Mouse (Mus musculus) sigmoid colon, adult 10 weeks (tissue): Measurements from ENCODE around the gene Gdi2. TPM values are rescaled to one million over a fixed set of nuclear protein-coding genes. Genes with fewer than 3 reads are reported as not detected.

ENCODE experiments used
- polyA plus RNA-seq: library from polyadenylated mRNA; stranded (reverse); fragments of 350-450 nt; fragmentation: Illumina TruSeq; extraction: RNeasy Lipid Tissue Mini Kit (QIAGEN cat#74804); gene quantifications from one replicate; pipeline ENCODE4 v1.2.3, GENCODE M21; 2014; ENCODE audit warnings: low read depth, low replicate concordance

The Gdi2 gene
- 1,439 TPM for polyA plus RNA-seq

DNA sequence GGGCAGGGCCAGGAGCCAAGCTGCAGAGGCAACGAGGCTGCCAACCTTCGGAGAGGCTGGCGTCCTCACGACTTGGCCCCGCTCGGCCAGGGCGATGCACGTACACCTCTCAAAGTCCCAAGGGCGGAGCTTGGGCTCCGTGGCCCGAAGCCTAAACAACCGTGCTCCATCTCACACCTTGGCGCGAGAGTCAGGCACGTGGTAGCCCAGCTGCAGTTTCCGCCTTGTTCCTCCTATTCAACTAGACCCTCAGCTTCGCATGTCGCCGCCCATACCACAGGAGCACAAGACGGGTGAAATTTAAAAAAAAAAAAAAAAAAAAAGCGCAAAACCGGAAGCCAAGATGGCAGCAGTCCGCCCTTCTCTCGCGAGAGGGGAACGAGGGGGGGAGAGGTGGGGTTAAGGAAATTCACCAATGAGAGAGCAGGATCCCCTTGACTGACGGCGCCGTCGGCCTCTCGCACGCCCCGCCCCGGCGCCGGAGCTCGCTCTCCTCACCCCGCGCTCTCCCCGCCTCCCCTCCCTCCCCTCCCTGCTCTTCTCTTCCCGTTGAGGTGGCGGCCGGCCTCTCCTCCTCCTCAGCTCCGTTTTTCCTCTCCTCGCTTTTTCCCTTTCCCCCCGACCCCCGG lies at the start of gene Gdi2:
TSS of gene Gdi2 (plus strand) at position 470 of the 629 bp plus-strand sequence.

GRCm38 (mm10) chr13:3610795-3611438 lies 73.1 kb downstream of the Gdi2 start, which contains the start of gene Fam208b:
Gene Fam208b, minus strand, starts transcription at chr13:3611108.

Other genes with a start within 250 kb of the Gdi2 start
- gene Fam208b, start 73.0 kb downstream of the Gdi2 start, polyA plus RNA-seq, result 72.8 TPM
- gene Asb13, start 96.0 kb downstream of the Gdi2 start, polyA plus RNA-seq, result 21.7 TPM